Mouse (Mus musculus) layer of hippocampus, postnatal 25 days (tissue): ENCODE data around the gene Wnt9a. TPM values are rescaled to one million over a fixed set of nuclear protein-coding genes. Genes with fewer than 3 reads are reported as not detected.

Experiments
- DNase-seq, 2 experiments: peaks; one replicate each; pipeline ENCODE4 v3.0.0; 2022; ENCODE audit warnings: mixed read lengths in 2 of 2, low spot score in 1 of 2; ENCODE audit errors: extremely low spot score in 1 of 2
- total RNA-seq, 2 experiments: library from RNA; stranded (reverse); gene quantifications; 2 replicates each; pipeline ENCODE4 v1.2.3; 2021

Gene Wnt9a
- 1 to 10 TPM; 3.6 to 6.6 TPM for total RNA-seq

- DNase-seq = peak in 1 of 2 experiments; percentile 27
Measured at GRCm38 (mm10) chr11:59306461-59307421, at the start of gene Wnt9a. TSS of gene Wnt9a (plus strand) at chr11:59306928.

- DNase-seq = no peak
Measured at GRCm38 (mm10) chr11:59259647-59260046, 47.1 kb upstream of the Wnt9a start.

- DNase-seq = no peak
Measured at GRCm38 (mm10) chr11:59260706-59261493, 45.8 kb upstream of the Wnt9a start.

- DNase-seq = no peak
Measured at GRCm38 (mm10) chr11:59262308-59262707, 44.4 kb upstream of the Wnt9a start.

GRCm38 (mm10) chr11:59263870-59264563 is 42.7 kb upstream of the Wnt9a start:
- DNase-seq = peak in 1 of 2 experiments; percentile 16

GRCm38 (mm10) chr11:59264593-59264992 is 42.1 kb upstream of the Wnt9a start:
- DNase-seq = no peak

- no peak for DNase-seq
Measured at GRCm38 (mm10) chr11:59265154-59265813, 41.4 kb upstream of the Wnt9a start.

GRCm38 (mm10) chr11:59266727-59267126 is 40.0 kb upstream of the Wnt9a start:
- no peak for DNase-seq

- no peak for DNase-seq
Measured at GRCm38 (mm10) chr11:59274184-59274583, 32.5 kb upstream of the Wnt9a start.

GRCm38 (mm10) chr11:59276877-59277276 is 29.9 kb upstream of the Wnt9a start:
- DNase-seq = no peak

- DNase-seq = no peak
Measured at GRCm38 (mm10) chr11:59278047-59278446, 28.7 kb upstream of the Wnt9a start.

GRCm38 (mm10) chr11:59282111-59282510 is 24.6 kb upstream of the Wnt9a start:
- DNase-seq = no peak

- DNase-seq = no peak
Measured at GRCm38 (mm10) chr11:59282933-59283332, 23.8 kb upstream of the Wnt9a start.

GRCm38 (mm10) chr11:59284146-59284545 is 22.6 kb upstream of the Wnt9a start:
- no peak for DNase-seq

- DNase-seq = no peak
Measured at GRCm38 (mm10) chr11:59289706-59290105, 17.0 kb upstream of the Wnt9a start.

GRCm38 (mm10) chr11:59290702-59291303 is 15.9 kb upstream of the Wnt9a start, which contains the start of gene Wnt3a:
TSS of gene Wnt3a (minus strand) at chr11:59290752.
- no peak for DNase-seq

- peak in 1 of 2 experiments; percentile 53 for DNase-seq
Measured at GRCm38 (mm10) chr11:59293616-59294015, 13.1 kb upstream of the Wnt9a start.

- DNase-seq = peak; percentile 31 to 63
Measured at GRCm38 (mm10) chr11:59297941-59298340, 8.8 kb upstream of the Wnt9a start.

- DNase-seq = peak in 1 of 2 experiments; percentile 30
Measured at GRCm38 (mm10) chr11:59300185-59300584, 6.5 kb upstream of the Wnt9a start.
